Comparison of ENCODE assay signal across 8 mouse cellular contexts in genomic region chr11:102087931-102088898, GRCm38 (mm10). TPM values are rescaled to one million over a fixed set of nuclear protein-coding genes. Genes with fewer than 3 reads are reported as not detected.
DNase-seq lines count a peak whose midpoint lies in the region; ATAC-seq and TF ChIP-seq lines count a peak whose summit lies in the region.

Gene Mpp2 (minus strand): TSS chr11:102088515.

- no peaks in the 10 kb centered on the region for H3K9me3 ChIP-seq in intestine, embryonic 16.5 days (ENCODE audit: control insufficient read depth, low read length)
- H3K9me3 ChIP-seq in limb, embryonic 11.5 days (ENCODE audit: control insufficient read depth, low read length), result no peaks in the 10 kb centered on the region
- H3K9me3 ChIP-seq in midbrain, embryonic 11.5 days (ENCODE audit: control insufficient read depth, low read length), result no peaks in the 10 kb centered on the region

- no peaks in the 10 kb centered on the region for H3K27me3 ChIP-seq in intestine, embryonic 16.5 days (replicated peaks; ENCODE audit: control insufficient read depth, insufficient read depth, low read length)
- H3K27me3 ChIP-seq in limb, embryonic 11.5 days (ENCODE audit: control insufficient read depth, insufficient read depth, low read length), result no peaks in the 10 kb centered on the region
- no peaks in the 10 kb centered on the region for H3K27me3 ChIP-seq in midbrain, embryonic 11.5 days (ENCODE audit: control insufficient read depth, insufficient read depth, low read length)
- H3K27me3 ChIP-seq in spleen, adult 2 months (ENCODE audit: control insufficient read depth, insufficient read depth, low read length), result peaks cover 7% of the 10 kb centered on the region; the same call in 1 of the 2 replicates

- WGBS in intestine, embryonic 16.5 days, result under 1% methylated on average over 43 of the region's 49 CpGs
- WGBS in limb, embryonic 11.5 days, result under 1% methylated on average over 49 of the region's 49 CpGs
- under 1% methylated on average over 49 of the region's 49 CpGs for WGBS in midbrain, embryonic 11.5 days
- 1% methylated on average over 49 of the region's 49 CpGs for WGBS in spleen, adult 2 months

- no peak for TF ChIP-seq POLR2A in spleen, adult 2 months (IDR thresholded peaks at IDR 0.05; ENCODE audit: low read depth, low read length)

- H3K27ac ChIP-seq in intestine, embryonic 16.5 days (ENCODE audit: low read length), result peak within 1 kb of the TSS; percentile 63
- H3K27ac ChIP-seq in limb, embryonic 11.5 days (replicated peaks; ENCODE audit: low read depth, low read length), result peak within 1 kb of the TSS; percentile 87
- H3K27ac ChIP-seq in midbrain, embryonic 11.5 days (ENCODE audit: low read depth, low read length), result peak within 1 kb of the TSS; percentile 77
- H3K27ac ChIP-seq in spleen, adult 2 months (ENCODE audit: insufficient read depth, low read length), result peak within 1 kb of the TSS; percentile 13; the same call in 1 of the 2 replicates

- peaks cover 9% of the 10 kb centered on the region; the same call in 1 of the 2 replicates for H3K4me1 ChIP-seq in intestine, embryonic 16.5 days (ENCODE audit: control insufficient read depth, insufficient read depth, low read length)
- H3K4me1 ChIP-seq in limb, embryonic 11.5 days (ENCODE audit: control insufficient read depth, insufficient read depth, low read length), result peaks cover 23% of the 10 kb centered on the region
- H3K4me1 ChIP-seq in midbrain, embryonic 11.5 days (ENCODE audit: control insufficient read depth, insufficient read depth, low read length), result peaks cover 21% of the 10 kb centered on the region
- H3K4me1 ChIP-seq in spleen, adult 2 months (ENCODE audit: control insufficient read depth, insufficient read depth, insufficient read length), result peaks cover 3% of the 10 kb centered on the region; the same call in 1 of the 2 replicates

- ATAC-seq in intestine, embryonic 16.5 days, result peak; percentile 73
- peak; percentile 52 for ATAC-seq in limb, embryonic 11.5 days (ENCODE audit: insufficient number of reproducible peaks, low FRiP score, low TSS enrichment, low read depth)
- ATAC-seq in midbrain, embryonic 11.5 days (ENCODE audit: low FRiP score), result peak; percentile 58

- peak within 1 kb of the TSS; percentile 66 for H3K4me3 ChIP-seq in intestine, embryonic 16.5 days (ENCODE audit: low read length)
- peak within 1 kb of the TSS; percentile 69 for H3K4me3 ChIP-seq in limb, embryonic 11.5 days (ENCODE audit: low read depth, low read length)
- peak within 1 kb of the TSS; percentile 48 for H3K4me3 ChIP-seq in midbrain, embryonic 11.5 days (ENCODE audit: low read depth, low read length)
- H3K4me3 ChIP-seq in spleen, adult 2 months (ENCODE audit: extremely low read depth, insufficient read depth, insufficient read length), result peak within 1 kb of the TSS; percentile 55

- peak; percentile 85 for DNase-seq in 416B (ENCODE audit: low read depth)
- peak; percentile 82 for DNase-seq in adrenal gland, postnatal 14 days
- DNase-seq in embryo, embryonic 9.5 days (ENCODE audit: extremely low spot score), result peak; percentile 86
- no peak for DNase-seq in gonadal fat pad, adult 2 months (ENCODE audit: low read depth)
- peak; percentile 87 for DNase-seq in limb, embryonic 11.5 days (ENCODE audit: low spot score)
- peak; percentile 98 for DNase-seq in midbrain, embryonic 11.5 days (ENCODE audit: low spot score, missing footprints)
- no peak for DNase-seq in spleen, adult 2 months (ENCODE audit: low read depth in 1 of 2, low spot score in 2 of 2)

- H3K36me3 ChIP-seq in intestine, embryonic 16.5 days (ENCODE audit: control insufficient read depth, insufficient read depth, low read length), result no peaks in the 10 kb centered on the region
- H3K36me3 ChIP-seq in limb, embryonic 11.5 days (ENCODE audit: control insufficient read depth, insufficient read depth, low read length), result 0 out of 2 replicates have a peak, but pooled peaks cover 2% of the 10 kb centered on the region
- no peaks in the 10 kb centered on the region for H3K36me3 ChIP-seq in midbrain, embryonic 11.5 days (ENCODE audit: control insufficient read depth, insufficient read depth, low read length)
- H3K36me3 ChIP-seq in spleen, adult 2 months (ENCODE audit: control insufficient read depth, insufficient read depth, low read length), result no peaks in the 10 kb centered on the region

- TF ChIP-seq CTCF in spleen, adult 2 months (IDR thresholded peaks at IDR 0.05; ENCODE audit: extremely low read depth, insufficient read depth, insufficient read length, insufficient replicate concordance), result no peak

- H3K9ac ChIP-seq in intestine, embryonic 16.5 days (ENCODE audit: low read depth, low read length), result peak within 1 kb of the TSS; percentile 69
- peak within 1 kb of the TSS; percentile 49 for H3K9ac ChIP-seq in limb, embryonic 11.5 days (ENCODE audit: low read length)
- H3K9ac ChIP-seq in midbrain, embryonic 11.5 days (ENCODE audit: low read length), result peak within 1 kb of the TSS; percentile 74

- H3K4me2 ChIP-seq in intestine, embryonic 16.5 days (ENCODE audit: low read depth, low read length), result peak within 1 kb of the TSS; percentile 94
- peak within 1 kb of the TSS; percentile 91 for H3K4me2 ChIP-seq in limb, embryonic 11.5 days (ENCODE audit: low read depth, severe bottlenecking)
- H3K4me2 ChIP-seq in midbrain, embryonic 11.5 days, result peak within 1 kb of the TSS; percentile 78

RNA-seq across cellular contexts. Expression of gene Mpp2, which starts in this region (rescaled TPM):
- 8.6 and 10.1 TPM in 2 replicates for total RNA-seq in adrenal gland, postnatal 14 days (2021)
- polyA plus RNA-seq in gonadal fat pad, adult 2 months (2012; rRNA removed), result 54.0 and 78.5 TPM in 2 replicates
- polyA plus RNA-seq in intestine, embryonic 16.5 days (2015; fragmentation: Nextera tagmentation; extraction: Ambion mirVana), result 5.8 and 6.2 TPM in 2 replicates
- polyA plus RNA-seq in limb, embryonic 11.5 days (2014; fragmentation: Nextera tagmentation; extraction: Ambion mirVana), result 9.1 and 10.7 TPM in 2 replicates
- polyA plus RNA-seq in midbrain, embryonic 11.5 days (2014; fragmentation: Nextera tagmentation; extraction: Ambion mirVana), result 9.4 and 10.8 TPM in 2 replicates
- 7.5 TPM in 2 replicates for polyA plus RNA-seq in spleen, adult 2 months (2012; rRNA removed)

Comparison
In these comparisons a context has a peak if more than half of its experiments do, and no peak if none do; other contexts are left out.
1. DNase-seq: peak in 416B (single experiment), adrenal gland, postnatal 14 days (single experiment), embryo, embryonic 9.5 days (single experiment), limb, embryonic 11.5 days (single experiment) and midbrain, embryonic 11.5 days (single experiment); none in gonadal fat pad, adult 2 months (single experiment) and spleen, adult 2 months (0 of 2).
2. H3K27ac ChIP-seq: peak in every context shown above with its lines; median percentile 87 in limb, embryonic 11.5 days; 77 in midbrain, embryonic 11.5 days; 63 in intestine, embryonic 16.5 days; 13 in spleen, adult 2 months.
3. Peak in every context shown above with its lines, with median percentiles within 50 percentile points of each other: ATAC-seq, H3K4me2 ChIP-seq, H3K4me3 ChIP-seq and H3K9ac ChIP-seq.